Mouse (Mus musculus) spleen, adult 2 months (tissue): Measurements from ENCODE around the gene B3gnt7.

Experiments used
- CTCF ChIP-seq: fragments of 200-500 bp; IDR thresholded peaks from 2 replicates; pipeline ENCODE4 v1.5.1; 2011; ENCODE audit warnings: mild to moderate bottlenecking, inconsistent platforms; ENCODE audit not compliant: insufficient read depth, insufficient read length, insufficient replicate concordance; ENCODE audit errors: extremely low read depth
- POLR2A ChIP-seq: fragments of 200-500 bp; IDR thresholded peaks from 2 replicates; pipeline ENCODE4 v1.6.1; 2011; ENCODE audit warnings: low read depth, low read length, inconsistent platforms

DNA sequence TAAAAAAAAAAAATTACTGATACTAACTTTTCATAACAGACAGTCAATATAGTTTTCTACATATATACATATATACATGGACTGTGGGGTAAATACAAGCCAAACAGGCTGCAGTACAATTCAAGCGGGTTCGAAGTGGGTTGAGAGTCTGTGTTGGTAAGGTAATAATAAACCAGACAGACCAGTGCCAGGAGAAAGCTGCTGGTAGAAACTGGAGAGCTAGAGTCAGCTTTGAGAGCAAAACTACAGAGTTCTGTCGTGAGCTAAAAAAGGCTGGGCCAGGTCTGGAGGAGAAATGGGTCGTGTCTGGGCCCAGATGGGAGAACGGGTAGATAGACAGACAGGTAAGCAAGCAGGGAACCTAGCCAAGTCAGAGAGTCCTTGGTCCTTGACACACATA is 18.5 kb upstream of the B3gnt7 start:
- TF ChIP-seq CTCF (no peak), POLR2A (no peak)
